Mouse (Mus musculus) left cerebral cortex, postnatal 25 days (tissue): Measurements from ENCODE around the gene Dgcr6. TPM values are rescaled to one million over a fixed set of nuclear protein-coding genes. Genes with fewer than 3 reads are reported as not detected.

Experiments used
- DNase-seq, 2 experiments: peaks; one replicate each; pipeline ENCODE4 v3.0.0; 2022; ENCODE audit warnings: low spot score in 2 of 2, mixed read lengths in 1 of 2
- intact Hi-C: fragments of 180-260 bp; cut with DNase I; formaldehyde crosslinking; loops from one replicate; pipeline ENCODE4 v1.15.1; 2025
- total RNA-seq, 2 experiments: library from RNA; stranded (reverse); gene quantifications; 2 replicates each; pipeline ENCODE4 v1.2.3; 2021

The Dgcr6 gene
- total RNA-seq, 2 experiments from 2014 or later = 82.6 to 91.8 TPM

GRCm38 (mm10) chr16:18103808-18104207 lies 51.1 kb downstream of the Dgcr6 start:
- DNase-seq = no peak
- intact Hi-C loops = no loop called here

GRCm38 (mm10) chr16:18108221-18108966 lies 55.7 kb downstream of the Dgcr6 start:
- intact Hi-C loops = loop anchor here (1.0 kb wide), 2 partner anchors 64 to 103 kb away; no protein-coding TSS in a partner anchor
- DNase-seq = peak; percentile 64 to 82

- DNase-seq = no peak
Observed at GRCm38 (mm10) chr16:18111042-18111441, 58.4 kb downstream of the Dgcr6 start.

GRCm38 (mm10) chr16:18116467-18116866 lies 63.8 kb downstream of the Dgcr6 start:
- intact Hi-C loops = no loop called here
- no peak for DNase-seq

More at GRCm38 (mm10) chr16:18111042-18111441, 58.4 kb downstream of the Dgcr6 start:
- intact Hi-C loops = no loop called here

GRCm38 (mm10) chr16:18118285-18118684 lies 65.6 kb downstream of the Dgcr6 start:
- DNase-seq = no peak
- intact Hi-C loops = no loop called here

- peak; percentile 50 to 73 for DNase-seq
Observed at GRCm38 (mm10) chr16:18119031-18119730, 66.5 kb downstream of the Dgcr6 start.

More at GRCm38 (mm10) chr16:18119031-18119730, 66.5 kb downstream of the Dgcr6 start:
- intact Hi-C loops = no loop called here

Other genes starting within 250 kb of the Dgcr6 start
- 1 to 10 TPM; 4.7 to 5.4 TPM for gene B830017H08Rik, start 219.7 kb upstream of the Dgcr6 start, total RNA-seq
- gene Car15, start 214.5 kb upstream of the Dgcr6 start, total RNA-seq = 10 to 100 TPM; 12.3 to 13.8 TPM
- 1 to 10 TPM; 1.9 to 2.9 TPM for gene Gm20518, start 161.2 kb upstream of the Dgcr6 start, total RNA-seq
- gene Tssk1, start 158.6 kb upstream of the Dgcr6 start, total RNA-seq = under 1 TPM in 1 of 2 experiments, not detected in 1; 0.09 TPM
- gene Dgcr2, start 154.3 kb upstream of the Dgcr6 start, total RNA-seq = 100 to 1,000 TPM in 1 of 2 experiments, 10 to 100 TPM in 1; 98.0 to 102 TPM
- gene Tssk2, start 154.2 kb upstream of the Dgcr6 start, total RNA-seq = not detected
- gene Ess2, start 141.5 kb upstream of the Dgcr6 start, total RNA-seq = 10 to 100 TPM; 28.7 to 30.1 TPM
- not detected for gene Gsc2, start 137.8 kb upstream of the Dgcr6 start, total RNA-seq
- gene Slc25a1, start 124.6 kb upstream of the Dgcr6 start, total RNA-seq = 10 to 100 TPM; 39.5 to 46.0 TPM
- not detected for gene Vpreb2, start 72.4 kb upstream of the Dgcr6 start, total RNA-seq
- 10 to 100 TPM; 34.1 to 36.7 TPM for gene Prodh, start 37.3 kb downstream of the Dgcr6 start, total RNA-seq
- gene Rtn4r, start 74.8 kb downstream of the Dgcr6 start, total RNA-seq = 100 to 1,000 TPM; 119 to 138 TPM
- gene Ccdc188, start 165.0 kb downstream of the Dgcr6 start, total RNA-seq = not detected
- gene Zdhhc8, start 182.3 kb downstream of the Dgcr6 start, total RNA-seq = 100 to 1,000 TPM; 140 to 144 TPM
- gene Trmt2a, start 195.8 kb downstream of the Dgcr6 start, total RNA-seq = 10 to 100 TPM; 48.0 to 52.9 TPM
- gene Ranbp1, start 195.9 kb downstream of the Dgcr6 start, total RNA-seq = 10 to 100 TPM; 84.7 to 92.5 TPM
- gene Gm49776, start 205.5 kb downstream of the Dgcr6 start, total RNA-seq = 1 to 10 TPM in 1 of 2 experiments, not detected in 1; 1.5 TPM
- gene Dgcr8, start 236.4 kb downstream of the Dgcr6 start, total RNA-seq = 10 to 100 TPM; 40.7 to 41.0 TPM